Mouse (Mus musculus): ENCODE results near the gene Cldn11.

Cldn11 gene

GRCm38 (mm10) chr3:31149706-31150105 lies at the start of gene Cldn11:
Gene Cldn11 (plus strand): TSS chr3:31149920.
- in situ Hi-C loops (cut with MboI, MseI), result loop anchor here (5.0 to 25.0 kb wide), 2 partner anchors 453 to 562 kb away; partner anchors contain the start of gene Actrt3

- in situ Hi-C loops (cut with MboI, MseI), result no loop called here
Measured at GRCm38 (mm10) chr3:31100026-31100425, 49.7 kb upstream of the Cldn11 start.

- in situ Hi-C loops (cut with MboI, MseI), result no loop called here
Measured at GRCm38 (mm10) chr3:31100802-31101201, 48.9 kb upstream of the Cldn11 start.

- in situ Hi-C loops (cut with MboI, MseI), result no loop called here
Measured at GRCm38 (mm10) chr3:31104936-31105335, 44.8 kb upstream of the Cldn11 start.

- in situ Hi-C loops (cut with MboI, MseI), result no loop called here
Measured at GRCm38 (mm10) chr3:31106597-31106996, 43.1 kb upstream of the Cldn11 start.

- in situ Hi-C loops (cut with MboI, MseI), result no loop called here
Measured at GRCm38 (mm10) chr3:31107674-31108073, 42.0 kb upstream of the Cldn11 start.

- in situ Hi-C loops (cut with MboI, MseI), result no loop called here
Measured at GRCm38 (mm10) chr3:31109108-31109507, 40.6 kb upstream of the Cldn11 start.

- in situ Hi-C loops (cut with MboI, MseI), result no loop called here
Measured at GRCm38 (mm10) chr3:31123098-31123497, 26.6 kb upstream of the Cldn11 start.

- in situ Hi-C loops (cut with MboI, MseI), result loop anchor here (25.0 kb wide), 1 partner anchor 539 kb away; the partner anchor contains the start of gene Actrt3
Measured at GRCm38 (mm10) chr3:31126303-31126702, 23.4 kb upstream of the Cldn11 start.

GRCm38 (mm10) chr3:31126848-31127247 lies 22.9 kb upstream of the Cldn11 start:
- in situ Hi-C loops (cut with MboI, MseI), result loop anchor here (25.0 kb wide), 1 partner anchor 540 kb away; the partner anchor contains the start of gene Actrt3

GRCm38 (mm10) chr3:31129766-31130165 lies 20.0 kb upstream of the Cldn11 start:
- in situ Hi-C loops (cut with MboI, MseI), result loop anchor here (25.0 kb wide), 1 partner anchor 542 kb away; the partner anchor contains the start of gene Actrt3

GRCm38 (mm10) chr3:31133664-31134063 lies 16.1 kb upstream of the Cldn11 start:
- in situ Hi-C loops (cut with MboI, MseI), result loop anchor here (25.0 kb wide), 1 partner anchor 546 kb away; the partner anchor contains the start of gene Actrt3

- in situ Hi-C loops (cut with MboI, MseI), result loop anchor here (25.0 kb wide), 1 partner anchor 547 kb away; the partner anchor contains the start of gene Actrt3
Measured at GRCm38 (mm10) chr3:31134246-31134645, 15.5 kb upstream of the Cldn11 start.

GRCm38 (mm10) chr3:31134696-31135095 lies 15.0 kb upstream of the Cldn11 start:
- in situ Hi-C loops (cut with MboI, MseI), result loop anchor here (5.0 to 25.0 kb wide), 3 partner anchors 87 to 547 kb away; partner anchors contain the start of gene Actrt3

GRCm38 (mm10) chr3:31136591-31136990 lies 13.1 kb upstream of the Cldn11 start:
- in situ Hi-C loops (cut with MboI, MseI), result loop anchor here (5.0 to 25.0 kb wide), 3 partner anchors 89 to 549 kb away; partner anchors contain the start of gene Actrt3

- in situ Hi-C loops (cut with MboI, MseI), result loop anchor here (5.0 to 25.0 kb wide), 3 partner anchors 91 to 551 kb away; partner anchors contain the start of gene Actrt3
Measured at GRCm38 (mm10) chr3:31138454-31139424, 11.0 kb upstream of the Cldn11 start.

- in situ Hi-C loops (cut with MboI, MseI), result loop anchor here (25.0 kb wide), 1 partner anchor 554 kb away; the partner anchor contains the start of gene Actrt3
Measured at GRCm38 (mm10) chr3:31141621-31142020, 8.1 kb upstream of the Cldn11 start.

GRCm38 (mm10) chr3:31145222-31145621 lies 4.5 kb upstream of the Cldn11 start:
- in situ Hi-C loops (cut with MboI, MseI), result loop anchor here (5.0 to 25.0 kb wide), 2 partner anchors 457 to 558 kb away; partner anchors contain the start of gene Actrt3

GRCm38 (mm10) chr3:31145641-31146290 lies 4.0 kb upstream of the Cldn11 start:
- in situ Hi-C loops (cut with MboI, MseI), result loop anchor here (5.0 to 25.0 kb wide), 2 partner anchors 457 to 558 kb away; partner anchors contain the start of gene Actrt3

GRCm38 (mm10) chr3:31148595-31148994 lies 1.1 kb upstream of the Cldn11 start:
- in situ Hi-C loops (cut with MboI, MseI), result loop anchor here (5.0 to 25.0 kb wide), 2 partner anchors 454 to 561 kb away; partner anchors contain the start of gene Actrt3

- in situ Hi-C loops (cut with MboI, MseI), result no loop called here
Measured at GRCm38 (mm10) chr3:31152108-31152507, 2.4 kb downstream of the Cldn11 start.
